Mouse (Mus musculus) bone marrow, adult 2 months (tissue): ENCODE data around the gene Pfdn2.
A peak's percentile ranks its signal among the peaks of the same experiment; 100 is the strongest.

Experiments
- CTCF ChIP-seq: fragments of 200-500 bp; IDR thresholded peaks from 2 replicates; pipeline ENCODE4 v1.5.1; 2011; ENCODE audit warnings: low read length, control low read depth; ENCODE audit not compliant: control insufficient read depth, insufficient read depth
- POLR2A ChIP-seq: fragments of 200-500 bp; IDR thresholded peaks from 2 replicates; pipeline ENCODE4 v1.6.1; 2011; ENCODE audit warnings: low read depth, mild to moderate bottlenecking, control low read depth, low read length, borderline replicate concordance; ENCODE audit not compliant: control insufficient read depth

DNA sequence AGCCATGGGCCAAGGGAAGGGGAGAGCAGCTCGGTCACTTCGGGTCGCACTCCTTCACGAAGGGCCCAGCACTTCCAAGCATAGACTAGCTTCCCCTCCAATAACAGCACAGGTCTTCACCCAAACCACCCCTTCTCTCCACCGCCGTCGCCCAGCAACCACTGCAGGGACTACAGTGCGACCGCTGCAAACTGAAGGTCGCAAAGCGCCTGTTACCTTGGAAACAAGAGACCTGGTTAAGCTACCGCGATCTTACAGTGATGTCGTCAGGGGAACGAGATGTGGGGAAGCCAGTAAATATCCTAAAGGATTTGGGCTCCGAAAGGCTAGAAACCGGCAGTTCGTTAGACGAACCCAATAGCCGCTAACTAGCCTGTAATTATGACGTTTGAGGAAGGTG, 15.2 kb downstream of the Pfdn2 start, which contains the start of gene Klhdc9:
- no peak for TF ChIP-seq CTCF
- 0 out of 2 replicates have a peak, but pooled peaks have one; percentile 20 for TF ChIP-seq POLR2A
